Mouse (Mus musculus) liver, embryonic 14.5 days (tissue): Measurements from ENCODE around the gene Wnt1. TPM values are rescaled to one million over a fixed set of nuclear protein-coding genes. Genes with fewer than 3 reads are reported as not detected.
A peak's percentile ranks its signal among the peaks of the same experiment; 100 is the strongest.

Experiments
- ATAC-seq: fragments of 200-750 bp; cut with Nextera tagmentation; 2 replicates; pipeline ENCODE4 v1.8.0; 2017; ENCODE audit warnings: moderate number of reproducible peaks, mild to moderate bottlenecking, moderate library complexity; ENCODE audit not compliant: insufficient read depth
- DNase-seq, 3 experiments: peaks; one replicate each; pipeline ENCODE4 v3.0.0-alpha.2; 2012 to 2013; ENCODE audit warnings: low read depth in 3 of 3, low spot score in 3 of 3
- H3K27ac ChIP-seq: fragments of 300-500 bp; sonication (generic); 2 replicates; pipeline ENCODE4 v1.5.1; 2014; ENCODE audit warnings: moderate library complexity, mild to moderate bottlenecking, control low read depth, inconsistent platforms
- H3K27me3 ChIP-seq: fragments of 300-500 bp; sonication (generic); 2 replicates; pipeline ENCODE4 v1.6.1; 2014; ENCODE audit warnings: mild to moderate bottlenecking, low read length, moderate library complexity; ENCODE audit not compliant: control insufficient read depth, insufficient read depth
- H3K36me3 ChIP-seq: fragments of 300-500 bp; sonication (generic); replicated peaks from 2 replicates; pipeline ENCODE4 v1.6.1; 2014; ENCODE audit warnings: low read depth; ENCODE audit not compliant: control insufficient read depth, insufficient read depth
- H3K4me1 ChIP-seq, 2 experiments: fragments of 200-500 bp in 1 of 2; fragments of 300-500 bp in 1 of 2; sonication (generic) in 1 of 2; replicated peaks; 2 replicates each; pipeline ENCODE4 v1.6.1; 2012 to 2014; ENCODE audit warnings: antibody characterized with exemption in 1 of 2, inconsistent platforms in 1 of 2, low read length in 1 of 2; ENCODE audit not compliant: control insufficient read depth in 2 of 2, insufficient read depth in 2 of 2
- H3K4me2 ChIP-seq: fragments of 300-500 bp; sonication (generic); 2 replicates; pipeline ENCODE4 v1.6.1; 2014; ENCODE audit warnings: low read depth, mild to moderate bottlenecking, control low read depth, moderate library complexity
- H3K4me3 ChIP-seq, 2 experiments: fragments of 200-500 bp in 1 of 2; fragments of 300-500 bp in 1 of 2; sonication (generic) in 1 of 2; 2 replicates each; pipeline ENCODE4 v1.5.1; 2012 to 2014; ENCODE audit warnings: low read depth in 2 of 2, low read length in 2 of 2, mild to moderate bottlenecking in 2 of 2, control low read depth in 1 of 2, inconsistent platforms in 1 of 2, moderate library complexity in 1 of 2; ENCODE audit not compliant: insufficient read depth in 1 of 2
- H3K9ac ChIP-seq: fragments of 300-500 bp; sonication (generic); replicated peaks from 2 replicates; pipeline ENCODE4 v1.6.1; 2014; ENCODE audit warnings: mild to moderate bottlenecking, control low read depth, moderate library complexity
- H3K9me3 ChIP-seq: fragments of 300-500 bp; sonication (generic); 2 replicates; pipeline ENCODE4 v1.6.1; 2016; ENCODE audit warnings: low read length, mixed read lengths; ENCODE audit not compliant: control insufficient read depth
- CTCF ChIP-seq: IDR thresholded peaks from 2 replicates; pipeline ENCODE4 v1.5.1; 2016; ENCODE audit warnings: antibody characterized with exemption, low read depth, control low read depth
- EP300 ChIP-seq: IDR thresholded peaks from 2 replicates; pipeline ENCODE4 v1.6.1; 2016; ENCODE audit warnings: antibody characterized with exemption, low read depth
- WGBS: fragments of 180-500 bp; shearing (Covaris S2); extraction: QIAGEN DNeasy Blood & Tissue Kit; methylation state at CpG from one replicate; pipeline ENCODE4 v1.1.7; 2014; ENCODE audit not compliant: insufficient replicate concordance; 5-methylcytosine and 5-hydroxymethylcytosine counted together
- polyA plus RNA-seq, 2 experiments: library from polyadenylated mRNA; depleted of rRNA in 1 of 2; stranded (reverse) in 1 of 2; unstranded in 1 of 2; fragments of >200 nt; fragmentation: Nextera tagmentation in 1 of 2; extraction: Ambion mirVana in 1 of 2; gene quantifications; 2 replicates each; pipeline versions ENCODE4 v1.2.1 to v1.2.3; 2012 to 2014

Wnt1 gene
- polyA plus RNA-seq, 2 experiments, result not detected

- Histone ChIP-seq H3K4me1 (peaks cover 0 to 2% of the 10 kb centered on the region in 2 experiments; a peak in 2 of 4 replicates), H3K9me3 (no peaks in the 10 kb centered on the region), H3K4me3 (peak overlapping the region; percentile 34 to 40; a peak in 3 of 4 replicates), H3K9ac (no peak overlapping the region), H3K36me3 (no peaks in the 10 kb centered on the region), H3K4me2 (peak overlapping the region; percentile 66), H3K27me3 (peaks cover 62% of the 10 kb centered on the region), H3K27ac (no peak overlapping the region)
- TF ChIP-seq EP300 (no peak), CTCF (no peak)
- DNase-seq, result no peak
- no peak for ATAC-seq
- WGBS, result 2% methylated on average over 36 of the region's 36 CpGs
Measured at GRCm38 (mm10) chr15:98772511-98773211, 17.0 kb upstream of the Wnt1 start.

- no peak for ATAC-seq
- WGBS, result 26% methylated on average over 15 of the region's 15 CpGs
- H3K36me3 ChIP-seq, result no peaks in the 10 kb centered on the region
- DNase-seq, result no peak
- no peak overlapping the region for H3K9ac ChIP-seq
- H3K4me1 ChIP-seq, result peaks cover 0 to 2% of the 10 kb centered on the region in 2 experiments; a peak in 2 of 4 replicates
- H3K4me3 ChIP-seq, result no peak overlapping the region
- no peaks in the 10 kb centered on the region for H3K9me3 ChIP-seq
- H3K27me3 ChIP-seq, result peaks cover 76% of the 10 kb centered on the region
- H3K27ac ChIP-seq, result no peak overlapping the region
- TF ChIP-seq CTCF, result no peak
- H3K4me2 ChIP-seq, result no peak overlapping the region
Measured at GRCm38 (mm10) chr15:98774096-98774495, 15.6 kb upstream of the Wnt1 start.

GRCm38 (mm10) chr15:98775533-98775932 is 14.1 kb upstream of the Wnt1 start:
- no peak for DNase-seq
- Histone ChIP-seq H3K4me3 (no peak overlapping the region), H3K36me3 (no peaks in the 10 kb centered on the region), H3K27me3 (peaks cover 91% of the 10 kb centered on the region), H3K4me2 (no peak overlapping the region), H3K9me3 (no peaks in the 10 kb centered on the region), H3K4me1 (peaks cover 0 to 2% of the 10 kb centered on the region in 2 experiments; a peak in 2 of 4 replicates), H3K9ac (no peak overlapping the region), H3K27ac (no peak overlapping the region)
- 5% methylated on average over 5 of the region's 5 CpGs for WGBS
- no peak for ATAC-seq
- TF ChIP-seq CTCF (no peak), EP300 (no peak)

GRCm38 (mm10) chr15:98776280-98777004 is 13.2 kb upstream of the Wnt1 start:
- TF ChIP-seq CTCF (no peak), EP300 (no peak)
- peak overlapping the region; percentile 4; the same call in 1 of the 2 replicates for H3K4me2 ChIP-seq
- no peak overlapping the region; a peak in 1 of 4 replicates for H3K4me3 ChIP-seq
- peaks cover 0 to 2% of the 10 kb centered on the region in 2 experiments; a peak in 2 of 4 replicates for H3K4me1 ChIP-seq
- no peak for ATAC-seq
- H3K36me3 ChIP-seq, result no peaks in the 10 kb centered on the region
- no peak for DNase-seq
- WGBS, result 2% methylated on average over 62 of the region's 62 CpGs
- H3K9me3 ChIP-seq, result no peaks in the 10 kb centered on the region
- peaks cover 96% of the 10 kb centered on the region for H3K27me3 ChIP-seq
- no peak overlapping the region for H3K9ac ChIP-seq
- H3K27ac ChIP-seq, result no peak overlapping the region

GRCm38 (mm10) chr15:98777005-98777616 is 12.5 kb upstream of the Wnt1 start:
- no peaks in the 10 kb centered on the region for H3K36me3 ChIP-seq
- TF ChIP-seq EP300 (no peak), CTCF (no peak)
- H3K27me3 ChIP-seq, result peaks cover 98% of the 10 kb centered on the region
- no peak overlapping the region for H3K9ac ChIP-seq
- 3% methylated on average over 19 of the region's 19 CpGs for WGBS
- H3K4me3 ChIP-seq, result no peak overlapping the region
- H3K9me3 ChIP-seq, result no peaks in the 10 kb centered on the region
- ATAC-seq (no peak), DNase-seq (no peak)
- H3K4me1 ChIP-seq, result peaks cover 0 to 2% of the 10 kb centered on the region in 2 experiments; a peak in 2 of 4 replicates
- H3K4me2 ChIP-seq, result no peak overlapping the region
- no peak overlapping the region for H3K27ac ChIP-seq
